Mouse (Mus musculus): Measurements from ENCODE around the gene Gjd3.

DNA sequence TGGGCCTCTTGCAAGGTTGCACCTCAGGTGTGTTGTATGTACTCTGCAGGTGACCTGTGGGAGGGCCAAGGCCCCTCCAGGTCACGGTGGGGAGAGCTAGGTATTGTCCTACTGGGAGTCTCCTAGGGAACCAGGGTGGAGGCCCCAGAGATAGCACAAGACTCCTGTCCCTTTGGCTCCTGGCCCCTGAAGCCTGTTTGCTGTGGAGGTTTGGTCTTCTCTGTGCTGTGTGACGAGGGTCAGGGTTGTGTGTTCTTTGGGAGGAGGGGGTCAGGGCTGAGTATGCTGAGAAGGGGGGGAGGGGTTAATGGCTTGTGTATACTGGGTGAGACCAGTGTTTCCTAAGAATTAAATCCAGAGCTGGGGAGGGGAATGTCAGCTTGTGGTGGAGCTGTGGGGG is 29.5 kb downstream of the Gjd3 start:
- TF ChIP-seq CTCF (IDR thresholded peaks at IDR 0.05; ENCODE audit: low read depth, low read length) (no peak), POLR2A (IDR thresholded peaks at IDR 0.05; ENCODE audit: insufficient read depth, low read length) (no peak), EP300 (IDR thresholded peaks at IDR 0.05; ENCODE audit: insufficient read depth, low read depth, low read length) (no peak)
